Mouse (Mus musculus) liver, adult 2 months (tissue): ENCODE results near the gene Psmb6. TPM values are rescaled to one million over a fixed set of nuclear protein-coding genes. Genes with fewer than 3 reads are reported as not detected.

ENCODE experiments used
- DNase-seq: peaks from one replicate; pipeline ENCODE4 v3.0.0-alpha.2; 2011; ENCODE audit warnings: low read depth, low spot score; ENCODE audit errors: extremely low read depth
- H3K27ac ChIP-seq: fragments of 200-500 bp; replicated peaks from 2 replicates; pipeline ENCODE4 v1.5.1; 2012; ENCODE audit warnings: low read depth, mild to moderate bottlenecking, control low read depth, inconsistent platforms, low read length; ENCODE audit not compliant: insufficient read depth
- H3K27me3 ChIP-seq: fragments of 200-500 bp; 2 replicates; pipeline ENCODE4 v1.6.1; 2012; ENCODE audit warnings: mild to moderate bottlenecking, moderate library complexity, low read length, inconsistent platforms; ENCODE audit not compliant: control insufficient read depth, insufficient read depth
- H3K36me3 ChIP-seq: fragments of 200-500 bp; 2 replicates; pipeline ENCODE4 v1.6.1; 2012; ENCODE audit warnings: low read length, inconsistent platforms; ENCODE audit not compliant: control insufficient read depth, insufficient read depth
- H3K4me1 ChIP-seq: fragments of 200-500 bp; 2 replicates; pipeline ENCODE4 v1.6.1; 2011; ENCODE audit warnings: low read length; ENCODE audit not compliant: control insufficient read depth, insufficient read depth
- H3K4me3 ChIP-seq: fragments of 200-500 bp; 2 replicates; pipeline ENCODE4 v1.5.1; 2011; ENCODE audit warnings: low read depth, mild to moderate bottlenecking, control low read depth, low read length, moderate library complexity; ENCODE audit not compliant: insufficient read depth
- H3K79me2 ChIP-seq: fragments of 200-500 bp; 2 replicates; pipeline ENCODE4 v1.6.1; 2012; ENCODE audit warnings: inconsistent platforms, mild to moderate bottlenecking, low read length, moderate library complexity; ENCODE audit not compliant: control insufficient read depth, insufficient read depth
- H3K9ac ChIP-seq: fragments of 200-500 bp; 2 replicates; pipeline ENCODE4 v1.6.1; 2012; ENCODE audit warnings: low read depth, mild to moderate bottlenecking, control low read depth, inconsistent platforms, low read length
- CTCF ChIP-seq: fragments of 200-500 bp; IDR thresholded peaks from 2 replicates; pipeline ENCODE4 v1.5.1; 2011; ENCODE audit warnings: low read depth, low read length, control low read depth
- POLR2A ChIP-seq: fragments of 200-500 bp; IDR thresholded peaks from 2 replicates; pipeline ENCODE4 v1.6.1; 2011; ENCODE audit warnings: low read length, control low read depth; ENCODE audit not compliant: insufficient read depth; ENCODE audit errors: extremely low read depth
- WGBS: fragments of 180-500 bp; shearing (Covaris S2); methylation state at CpG from one replicate; pipeline ENCODE4 v1.1.7; 2018; 5-methylcytosine and 5-hydroxymethylcytosine counted together
- polyA plus RNA-seq: library from polyadenylated mRNA; depleted of rRNA; stranded (reverse); fragments of >200 nt; gene quantifications from 2 replicates; pipeline ENCODE4 v1.2.3, GENCODE M21; 2012
- total RNA-seq: library from RNA; depleted of rRNA; stranded (reverse); fragments of >200 nt; gene quantifications from 2 replicates; pipeline ENCODE4 v1.2.3, GENCODE M21; 2014

Gene Psmb6
- total and polyA plus RNA-seq, 2 experiments = 298 to 312 TPM

GRCm38 (mm10) chr11:70557545-70557944 lies 32.4 kb downstream of the Psmb6 start:
- DNase-seq = no peak
- Histone ChIP-seq H3K27me3 (no peaks in the 10 kb centered on the region), H3K27ac (no peak overlapping the region), H3K9ac (no peak overlapping the region), H3K4me3 (no peak overlapping the region), H3K79me2 (no peaks in the 10 kb centered on the region), H3K4me1 (peaks cover 6% of the 10 kb centered on the region; the same call in 1 of the 2 replicates), H3K36me3 (no peaks in the 10 kb centered on the region)
- TF ChIP-seq CTCF = no peak
- TF ChIP-seq POLR2A = no peak
- 93% methylated on average over 9 of the region's 9 CpGs for WGBS

GRCm38 (mm10) chr11:70561937-70562286 lies 36.7 kb downstream of the Psmb6 start:
- DNase-seq = no peak
- Histone ChIP-seq H3K36me3 (no peaks in the 10 kb centered on the region), H3K27me3 (no peaks in the 10 kb centered on the region), H3K4me1 (peaks cover 19% of the 10 kb centered on the region), H3K27ac (0 out of 2 replicates have a peak overlapping the region, but pooled peaks have one; percentile 24), H3K9ac (no peak overlapping the region), H3K79me2 (peaks cover 10% of the 10 kb centered on the region), H3K4me3 (no peak overlapping the region)
- no peak for TF ChIP-seq POLR2A
- no peak for TF ChIP-seq CTCF
- 0% methylated on average over 2 of the region's 2 CpGs for WGBS

- under 1% methylated on average over 57 of the region's 57 CpGs for WGBS
- Histone ChIP-seq H3K9ac (peak within 1 kb of the TSS; percentile 89), H3K79me2 (peaks cover 16% of the 10 kb centered on the region), H3K27me3 (no peaks in the 10 kb centered on the region), H3K27ac (peak within 1 kb of the TSS; percentile 81), H3K4me1 (peaks cover 19% of the 10 kb centered on the region), H3K4me3 (peak within 1 kb of the TSS; percentile 84), H3K36me3 (no peaks in the 10 kb centered on the region)
- TF ChIP-seq CTCF = no peak
- 0 out of 2 replicates have a peak, but pooled peaks have one; percentile 37 for TF ChIP-seq POLR2A
- DNase-seq = peak; percentile 93
Measured at GRCm38 (mm10) chr11:70562287-70562994, 37.3 kb downstream of the Psmb6 start, which contains the start of gene Mink1. Gene Mink1 (plus strand): TSS chr11:70562881.

- H3K36me3 ChIP-seq = no peaks in the 10 kb centered on the region
- TF ChIP-seq POLR2A = no peak
- no peak for TF ChIP-seq CTCF
- peaks cover 19% of the 10 kb centered on the region for H3K79me2 ChIP-seq
- H3K27ac ChIP-seq = peak overlapping the region; percentile 50
- no peak for DNase-seq
- WGBS = under 1% methylated on average over 31 of the region's 31 CpGs
- peak overlapping the region; percentile 89 for H3K9ac ChIP-seq
- H3K4me1 ChIP-seq = peaks cover 19% of the 10 kb centered on the region
- H3K27me3 ChIP-seq = no peaks in the 10 kb centered on the region
- H3K4me3 ChIP-seq = peak overlapping the region; percentile 84
Measured at GRCm38 (mm10) chr11:70562995-70563469, 37.9 kb downstream of the Psmb6 start.

- Histone ChIP-seq H3K79me2 (peaks cover 26% of the 10 kb centered on the region), H3K36me3 (no peaks in the 10 kb centered on the region), H3K4me3 (peak overlapping the region; percentile 84), H3K27ac (peak overlapping the region; percentile 50), H3K4me1 (peaks cover 19% of the 10 kb centered on the region), H3K9ac (peak overlapping the region; percentile 89), H3K27me3 (no peaks in the 10 kb centered on the region)
- WGBS = 1% methylated on average over 25 of the region's 25 CpGs
- TF ChIP-seq CTCF = no peak
- TF ChIP-seq POLR2A = no peak
- DNase-seq = peak; percentile 59
Measured at GRCm38 (mm10) chr11:70563470-70564275, 38.5 kb downstream of the Psmb6 start.
